Mouse (Mus musculus): ENCODE results near the gene Vkorc1.

Vkorc1 gene

GRCm38 (mm10) chr7:127876467-127877348 is 18.7 kb downstream of the Vkorc1 start, which contains the start of gene Zfp668:
Gene Zfp668, minus strand, starts transcription at chr7:127876828.
- peak; percentile 95 for DNase-seq (ENCODE audit: inconsistent ontology term)

DNA sequence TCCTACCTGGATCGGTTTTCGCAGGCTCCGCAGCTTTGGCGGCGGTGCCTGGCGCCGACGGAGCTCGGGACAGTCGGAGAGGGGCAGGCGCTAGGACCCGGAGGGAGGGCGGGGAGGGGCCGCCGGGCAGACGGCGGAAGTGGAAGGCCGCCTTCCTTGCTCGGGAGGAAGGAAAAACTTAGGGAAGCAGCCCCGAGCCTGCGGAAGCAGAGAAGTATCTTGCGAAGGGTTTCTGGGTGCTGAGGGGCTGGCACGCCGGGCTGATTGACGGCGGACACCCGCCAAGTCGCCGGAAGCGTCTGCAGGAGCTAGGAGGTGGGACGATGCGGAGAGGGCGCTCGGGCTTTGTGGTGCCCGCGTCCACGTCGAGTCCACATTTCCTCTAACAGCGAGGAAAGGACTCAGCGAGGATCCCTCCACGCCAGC is 19.4 kb downstream of the Vkorc1 start, which contains the start of gene Zfp646:
TSS of gene Zfp646 (plus strand) at position 181 of the 426 bp plus-strand sequence.
- DNase-seq (ENCODE audit: inconsistent ontology term), result peak; percentile 96

- peak; percentile 98 for DNase-seq (ENCODE audit: inconsistent ontology term)
Observed at GRCm38 (mm10) chr7:127875627-127876001, 19.8 kb downstream of the Vkorc1 start.

- no peak for DNase-seq (ENCODE audit: inconsistent ontology term)
Observed at GRCm38 (mm10) chr7:127874812-127875626, 20.4 kb downstream of the Vkorc1 start.

DNA sequence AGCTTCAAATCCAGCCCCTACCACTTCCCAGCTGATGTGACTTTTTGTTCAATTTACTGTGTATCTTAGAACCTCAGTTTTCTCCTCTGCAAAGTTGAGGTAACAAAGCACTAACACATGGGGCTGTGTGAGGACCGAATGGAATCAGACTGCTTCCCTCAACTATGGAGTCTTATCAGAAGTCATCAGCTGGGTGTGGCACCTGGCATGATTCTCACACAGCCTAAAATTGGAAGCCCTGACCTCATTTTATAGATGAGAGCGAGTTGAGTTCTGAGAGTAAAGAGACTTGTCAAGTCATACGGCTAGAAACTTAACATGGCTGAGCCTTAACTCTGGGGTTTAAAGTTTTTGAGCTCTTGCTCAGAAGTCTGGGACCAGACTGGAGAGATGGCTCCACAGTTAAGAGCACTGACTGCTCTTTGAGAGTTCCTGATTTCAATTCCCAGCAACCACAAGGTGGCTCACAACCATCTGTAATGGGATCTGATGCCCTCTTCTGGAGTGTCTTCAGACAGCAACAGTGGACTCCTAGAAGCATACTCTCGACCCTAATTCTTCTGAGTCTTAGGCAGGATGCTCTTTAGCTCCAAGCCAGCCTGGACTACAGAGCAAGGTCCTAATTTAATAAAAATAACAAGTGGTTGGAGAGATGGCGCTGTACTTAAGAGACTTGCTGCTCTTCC is 25.1 kb downstream of the Vkorc1 start:
- DNase-seq (ENCODE audit: inconsistent ontology term), result no peak

GRCm38 (mm10) chr7:127869149-127869810 is 26.1 kb downstream of the Vkorc1 start:
- DNase-seq (ENCODE audit: inconsistent ontology term), result no peak

DNA sequence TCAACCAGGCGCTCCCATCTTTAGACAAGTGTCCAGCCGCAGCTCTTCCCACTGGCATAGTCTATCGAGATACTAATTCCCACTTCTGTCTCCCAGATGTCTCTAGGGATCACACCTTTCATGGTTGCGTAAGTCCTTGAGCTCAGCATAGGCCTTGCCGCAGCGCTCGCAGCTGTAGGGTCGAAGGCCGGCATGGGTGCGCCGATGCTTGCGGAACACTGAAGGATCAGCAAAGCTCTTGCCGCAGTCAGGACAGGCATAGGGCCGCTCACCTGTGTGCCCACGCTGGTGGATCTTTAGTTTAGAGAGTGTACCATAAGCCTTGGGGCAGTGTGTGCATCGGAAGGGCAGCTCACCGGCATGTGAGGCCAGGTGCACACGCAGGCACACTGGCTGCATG is 27.8 kb downstream of the Vkorc1 start:
- no peak for DNase-seq (ENCODE audit: inconsistent ontology term)

- DNase-seq (ENCODE audit: inconsistent ontology term), result no peak
Observed at GRCm38 (mm10) chr7:127866434-127866833, 29.0 kb downstream of the Vkorc1 start.

DNA sequence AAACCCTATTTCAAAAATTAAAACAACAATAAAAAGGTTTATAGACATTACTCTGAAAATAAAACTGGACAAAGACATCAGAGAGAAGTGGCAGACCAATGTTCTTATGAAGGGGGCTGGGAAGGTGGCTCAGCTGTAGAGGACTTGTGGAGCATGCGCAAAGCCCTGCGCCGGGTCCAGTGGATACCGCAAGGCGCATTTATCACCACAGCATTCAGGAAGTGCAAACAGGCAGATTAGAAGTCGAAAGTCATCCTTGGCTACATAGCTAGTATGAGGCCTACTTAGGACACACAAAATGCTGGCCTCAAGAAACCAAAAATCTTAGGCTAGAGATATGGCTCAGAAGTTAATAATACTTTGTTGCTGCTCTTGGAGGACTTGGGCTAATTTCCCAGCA is 37.2 kb downstream of the Vkorc1 start:
- DNase-seq (ENCODE audit: inconsistent ontology term), result no peak

- DNase-seq (ENCODE audit: inconsistent ontology term), result peak; percentile 12
Observed at GRCm38 (mm10) chr7:127850906-127851305, 44.5 kb downstream of the Vkorc1 start.

DNA sequence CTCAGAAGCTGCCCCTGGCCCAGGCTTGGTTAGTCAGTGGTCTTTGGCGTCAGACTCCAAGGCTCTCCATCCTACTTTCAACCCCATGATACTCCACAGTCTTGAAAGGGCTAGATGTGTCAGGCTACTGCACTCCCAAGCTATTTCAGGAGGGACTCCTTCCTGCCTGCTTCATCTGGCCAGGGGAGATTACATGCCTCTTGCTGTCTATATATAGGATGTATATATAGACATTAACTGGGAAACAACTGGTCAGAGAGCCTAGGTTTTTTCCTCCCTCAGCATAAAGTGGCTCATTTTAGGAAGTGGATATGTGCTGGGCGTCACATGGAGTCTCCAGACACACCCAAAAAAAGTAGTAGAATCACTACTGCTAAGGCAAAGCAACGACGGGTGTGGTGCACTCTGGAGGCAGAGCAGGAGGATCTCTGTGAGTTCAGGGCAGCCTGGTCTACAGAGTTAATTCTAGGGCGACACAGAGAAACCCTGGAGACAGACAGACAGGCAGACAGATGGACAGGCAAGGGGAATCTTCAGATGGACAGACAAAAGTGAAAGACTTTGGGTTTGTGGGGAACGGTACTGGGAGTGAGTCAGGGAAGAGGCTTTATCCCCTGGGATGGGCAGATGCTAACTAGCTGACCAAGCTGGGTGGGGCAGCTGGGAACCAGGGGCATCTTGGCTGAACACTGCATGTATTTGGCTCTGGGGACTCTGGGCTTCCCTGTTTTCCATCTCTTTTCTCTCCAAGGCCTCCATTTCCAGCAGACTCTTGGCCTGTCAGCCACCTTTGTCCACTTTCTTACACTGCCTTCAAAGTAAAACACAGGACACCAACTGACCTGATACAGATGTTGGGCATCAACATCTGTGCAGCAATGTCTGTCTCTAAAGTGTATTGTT is 45.2 kb downstream of the Vkorc1 start:
- DNase-seq (ENCODE audit: inconsistent ontology term), result no peak

Measured in Muller cell, postnatal 12 days (primary cell).